Mouse (Mus musculus) lung, postnatal 25 days (tissue): ENCODE results near the gene Acer3.
A peak's percentile ranks its signal among the peaks of the same experiment; 100 is the strongest.

Experiments used
- DNase-seq: peaks from one replicate; pipeline ENCODE4 v3.0.0; 2022; ENCODE audit warnings: low spot score

The Acer3 gene

DNA sequence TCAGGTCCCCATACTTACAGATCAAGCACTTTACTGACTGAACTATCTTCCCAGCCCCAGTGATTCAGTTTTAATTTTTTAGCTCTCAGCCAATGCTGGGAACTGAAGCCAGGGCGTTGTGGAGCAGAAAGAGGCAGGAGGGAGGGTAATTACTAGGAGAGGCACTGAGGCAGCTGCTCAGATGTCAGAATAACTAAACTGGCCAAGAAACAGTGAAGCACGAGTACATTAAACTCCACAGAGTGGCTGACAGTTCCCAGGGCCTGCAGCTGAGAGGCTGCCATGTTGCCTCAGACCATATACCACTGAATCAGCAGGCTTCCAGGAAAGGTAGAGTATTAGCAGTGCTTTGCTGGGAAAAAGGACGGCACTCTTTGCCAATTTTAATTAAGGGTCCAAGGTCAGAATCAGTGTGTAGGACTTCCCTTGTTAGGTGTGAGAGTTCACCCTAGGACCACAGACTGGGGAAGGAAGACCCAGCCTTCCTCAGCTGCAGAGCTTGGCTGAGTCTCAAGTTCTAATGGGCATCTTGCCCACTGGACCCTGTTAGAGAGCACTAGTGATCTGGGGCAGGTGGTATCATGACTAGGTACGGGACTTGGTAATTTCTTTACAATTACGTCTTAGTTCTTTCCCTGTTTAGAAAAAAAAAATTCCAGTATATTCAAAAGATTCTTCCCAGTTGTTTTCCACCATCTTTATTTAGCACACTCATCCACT lies 11.8 kb upstream of the Acer3 start:
- DNase-seq, result no peak

DNA sequence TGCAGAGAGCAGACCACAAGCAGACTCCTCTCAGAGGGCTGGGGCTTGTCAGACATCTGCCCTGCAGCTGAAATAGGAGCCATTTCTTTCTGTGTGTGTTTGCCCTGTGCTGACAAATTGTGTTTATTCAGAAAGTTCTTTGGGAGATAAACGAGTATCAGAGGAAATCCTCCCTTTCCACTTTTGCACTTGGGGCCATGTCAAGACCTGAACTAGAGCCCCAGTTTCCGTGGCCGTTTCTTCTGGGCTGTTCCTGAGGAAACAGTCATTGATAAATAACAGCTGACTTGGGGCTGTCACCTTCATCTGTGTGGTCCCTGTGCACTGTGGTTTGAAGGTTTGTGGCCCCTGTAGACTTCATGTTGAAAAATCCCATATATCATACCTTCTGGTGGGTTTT lies 10.9 kb upstream of the Acer3 start:
- DNase-seq, result no peak

DNA sequence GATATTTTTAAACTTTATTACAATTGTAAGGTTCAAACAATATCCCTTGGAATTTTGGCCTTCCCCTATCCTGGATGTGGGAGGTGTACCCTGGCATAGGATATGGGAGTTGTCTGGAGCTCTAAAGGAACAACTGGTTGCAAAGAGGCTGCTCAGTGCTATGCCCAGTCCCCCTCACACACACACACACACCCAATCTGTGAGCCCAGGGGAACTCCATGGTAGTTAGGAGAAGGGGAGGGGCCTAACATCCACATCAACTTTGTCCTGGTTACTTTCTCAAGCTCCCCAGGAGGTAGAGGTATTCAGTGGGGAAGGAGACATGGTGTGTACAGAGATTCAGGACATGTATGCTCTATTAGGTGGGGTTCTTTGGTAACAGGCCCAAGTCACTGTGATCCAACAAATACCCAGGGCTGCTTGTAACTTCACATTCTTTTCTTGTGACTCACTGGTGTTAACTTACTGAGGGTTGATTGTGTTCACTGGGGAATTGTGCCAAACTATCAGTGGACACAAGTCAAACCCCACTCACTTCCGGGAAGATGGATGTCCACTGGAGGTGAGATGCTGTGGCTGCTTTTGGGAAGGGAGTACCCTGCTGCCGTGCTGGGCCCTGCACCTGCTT lies 9.5 kb upstream of the Acer3 start:
- peak; percentile 43 for DNase-seq

DNA sequence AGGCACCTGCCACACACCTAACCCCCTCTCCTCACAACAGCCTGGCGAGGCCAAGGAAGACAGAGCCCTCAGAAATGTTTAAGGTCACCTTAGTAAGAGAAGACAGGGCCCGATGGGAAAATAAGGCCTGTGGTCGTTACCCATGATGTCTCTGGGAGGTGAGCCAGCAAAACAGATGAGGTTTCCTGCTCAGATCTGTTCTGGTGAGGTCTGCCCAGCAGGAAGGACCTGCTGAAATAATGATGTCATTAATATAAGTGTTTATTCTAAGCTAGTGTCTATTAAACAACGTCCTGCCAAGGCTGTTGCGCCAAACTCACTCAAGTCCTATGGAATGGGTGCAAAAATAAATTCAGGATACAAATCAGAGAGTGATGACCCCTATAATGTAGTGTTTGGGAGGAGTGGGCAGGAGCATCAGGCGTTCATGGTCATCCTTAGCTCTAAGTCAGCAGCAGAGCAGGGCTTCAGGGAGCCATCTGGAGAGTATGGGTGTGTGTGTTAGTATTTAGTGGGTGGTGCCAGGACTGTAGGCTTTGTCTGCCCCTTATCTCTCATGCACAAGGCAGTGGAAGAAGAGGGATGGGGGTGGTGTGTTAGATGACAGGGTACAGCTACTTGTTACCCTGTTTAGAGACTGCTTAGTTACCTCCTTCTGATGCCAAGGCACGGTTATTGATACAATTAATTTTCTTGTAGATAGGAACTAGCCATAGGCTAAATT lies 8.8 kb upstream of the Acer3 start:
- DNase-seq, result no peak

DNA sequence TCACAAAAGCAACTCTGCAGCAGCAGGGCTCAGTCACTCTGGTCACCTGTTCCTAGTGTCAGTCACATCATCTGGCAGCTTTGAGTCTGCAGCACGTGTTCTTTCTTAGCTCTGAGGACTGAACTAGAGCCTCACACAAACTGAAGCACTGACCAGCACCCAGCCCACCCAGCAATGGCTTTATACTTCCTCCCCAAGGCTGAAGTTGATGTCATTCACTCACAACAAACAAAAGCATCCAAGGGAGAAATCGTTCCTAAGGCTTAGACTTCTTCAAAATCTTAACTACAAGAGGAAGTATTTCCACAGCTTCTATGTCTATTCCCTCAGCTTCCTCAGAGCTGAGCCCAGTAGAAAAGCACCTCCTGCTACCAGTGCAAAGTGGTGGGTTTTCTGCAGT lies 7.3 kb upstream of the Acer3 start:
- no peak for DNase-seq

DNA sequence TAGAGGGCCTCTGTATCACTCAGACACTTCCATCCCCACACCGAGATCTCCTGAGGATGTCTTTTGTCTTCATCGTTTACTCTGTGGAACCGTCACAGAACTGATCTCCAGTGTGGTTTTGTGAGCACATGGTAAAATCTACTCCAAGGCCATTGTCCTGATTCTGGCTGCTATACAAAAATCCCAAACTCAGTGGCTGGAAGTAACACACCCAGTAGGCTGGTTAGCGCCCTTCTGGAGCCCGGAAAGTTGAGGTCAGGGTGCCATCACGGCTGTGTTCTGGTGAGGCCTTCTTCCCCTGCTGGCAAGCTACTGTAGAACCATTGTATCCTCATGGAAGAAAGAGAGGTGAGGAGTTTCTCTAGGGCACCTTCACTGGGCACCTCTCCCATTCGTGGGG lies 5.0 kb upstream of the Acer3 start:
- no peak for DNase-seq

DNA sequence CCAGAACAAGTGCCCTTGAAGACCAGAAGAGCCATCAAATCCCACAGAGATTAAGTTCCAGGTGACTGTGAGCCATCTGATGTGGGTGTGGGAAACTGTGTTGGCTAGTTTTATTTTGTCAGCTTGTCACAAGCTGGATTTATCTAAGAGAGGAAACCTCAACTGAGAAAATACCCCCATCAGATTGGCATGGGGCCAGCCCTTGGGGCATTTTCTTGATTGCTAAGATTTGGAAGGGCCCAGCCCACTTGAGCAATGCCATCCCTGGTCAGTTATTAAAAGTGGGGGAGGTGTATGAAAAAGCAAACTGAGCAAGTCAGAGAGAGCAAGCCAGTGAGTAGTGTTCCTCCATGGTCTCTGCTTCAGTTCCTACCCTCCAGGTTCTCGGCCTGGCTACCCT lies 3.2 kb upstream of the Acer3 start:
- no peak for DNase-seq

DNA sequence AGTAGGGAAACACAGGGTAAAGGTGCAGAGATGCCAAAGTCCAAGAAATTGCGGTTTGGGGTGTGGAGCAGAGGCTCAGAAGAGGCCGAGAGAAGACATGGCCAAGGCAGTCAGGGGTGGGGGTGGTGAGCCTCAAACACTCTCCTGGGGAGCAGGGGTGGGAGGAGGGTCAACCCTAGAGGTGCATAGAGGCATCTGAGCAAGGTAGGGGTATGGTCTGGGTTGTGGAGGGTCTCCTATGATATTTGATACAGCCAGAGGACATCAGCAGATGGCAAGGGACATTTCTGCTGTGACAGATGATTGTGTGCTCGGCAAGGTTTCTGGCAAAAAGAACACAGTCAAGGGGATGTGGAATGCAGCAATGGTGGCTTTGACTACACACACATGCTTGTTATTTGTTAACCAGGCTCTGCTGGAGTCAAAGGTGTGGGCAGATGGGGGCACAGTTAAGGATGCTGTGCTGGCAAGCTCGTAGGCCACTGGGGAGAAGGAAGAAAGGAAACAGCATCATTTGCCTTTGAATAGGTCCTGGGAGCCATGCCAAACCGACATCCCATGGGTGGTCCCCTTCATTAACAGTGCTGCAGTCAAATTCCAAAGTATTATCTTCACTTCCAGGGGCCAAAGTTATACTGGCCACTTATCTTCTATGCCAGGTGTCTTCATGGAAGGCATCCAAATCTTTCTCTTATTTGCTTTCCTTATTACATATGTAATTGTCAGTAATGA lies 2.4 kb upstream of the Acer3 start:
- peak; percentile 42 for DNase-seq

DNA sequence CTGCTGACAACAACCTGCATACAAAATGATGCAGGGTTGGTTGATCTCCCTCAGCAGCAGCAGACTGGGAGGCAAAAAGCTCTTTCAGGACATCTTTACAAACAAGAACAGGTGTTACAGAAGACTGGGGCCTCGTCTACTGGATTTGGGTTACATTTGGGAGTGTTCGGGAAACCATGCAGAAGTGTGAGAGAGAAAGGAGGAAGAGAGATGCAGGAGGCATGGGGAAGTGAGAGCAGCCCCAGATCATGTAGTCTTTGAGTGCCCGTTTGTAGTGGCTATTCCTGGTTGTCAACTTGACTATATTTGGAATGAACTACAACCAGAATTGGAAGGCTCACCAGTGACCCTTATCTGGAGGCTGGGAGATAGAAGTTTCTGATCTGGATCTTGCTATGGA lies 1.4 kb upstream of the Acer3 start:
- DNase-seq, result no peak

DNA sequence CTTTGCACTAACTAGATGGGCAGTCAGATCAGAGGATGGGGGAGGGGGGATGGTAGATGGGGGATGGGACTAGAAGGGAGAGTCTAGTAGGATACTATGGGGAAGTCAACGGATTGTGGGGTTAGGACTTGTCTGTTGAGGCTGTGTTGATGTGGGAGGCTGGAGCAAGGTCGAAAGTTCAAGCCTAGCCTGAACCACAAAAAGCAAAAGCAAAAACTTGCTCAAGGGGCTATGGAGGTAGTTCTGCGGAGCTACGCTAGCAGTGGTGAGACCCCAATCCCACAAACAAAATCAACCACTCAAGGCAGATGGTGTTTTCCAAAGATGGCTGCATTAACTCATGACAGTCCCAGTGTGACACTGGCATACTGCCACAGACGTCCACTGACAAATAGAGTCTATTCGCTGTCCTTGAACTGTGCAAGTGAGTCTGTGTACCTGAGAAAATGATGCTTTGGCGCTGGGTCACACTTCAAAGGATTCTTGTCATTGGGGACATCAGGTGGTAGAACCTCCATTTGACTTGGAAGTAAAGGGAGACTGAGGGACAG lies 927 bp downstream of the Acer3 start:
- DNase-seq, result no peak

DNA sequence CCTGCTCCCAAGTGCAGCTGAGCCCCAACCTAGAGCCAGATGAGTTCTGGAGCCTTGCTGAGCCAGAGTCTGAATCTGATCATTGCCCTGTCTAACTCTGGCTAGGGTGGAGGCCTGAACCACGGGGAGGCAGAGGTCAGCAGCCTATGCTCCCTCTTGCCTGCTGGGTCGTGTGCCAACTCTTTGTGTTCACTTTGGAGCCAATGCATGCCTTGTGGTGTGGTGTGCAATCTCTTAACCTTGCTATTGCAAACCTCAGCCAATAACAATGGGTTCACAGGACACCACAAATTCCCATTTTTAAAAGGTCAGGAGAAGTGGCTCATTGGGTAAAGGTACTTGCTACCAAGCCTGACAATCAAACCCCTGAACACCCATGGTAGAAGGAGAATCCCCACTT lies 4.4 kb downstream of the Acer3 start:
- DNase-seq, result peak; percentile 51

DNA sequence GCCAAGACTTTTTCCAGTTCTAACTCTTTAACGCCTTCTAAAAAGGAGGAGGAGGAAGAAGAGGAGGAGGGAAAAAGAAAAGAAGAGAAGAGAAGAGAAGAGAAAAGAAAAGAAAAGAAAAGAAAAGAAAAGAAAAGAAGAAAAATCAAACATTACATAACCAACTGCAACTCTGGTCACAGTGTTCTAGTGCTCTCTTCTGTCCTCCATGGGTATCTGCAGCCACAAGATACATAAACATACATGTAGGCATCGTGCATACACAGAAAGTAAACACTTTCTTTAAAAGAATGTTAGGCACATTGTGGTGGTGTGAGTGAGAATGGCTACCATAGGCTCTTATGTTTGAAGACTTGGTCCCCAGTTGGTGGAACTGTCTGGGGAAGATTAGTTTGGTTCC lies 5.9 kb downstream of the Acer3 start:
- no peak for DNase-seq

DNA sequence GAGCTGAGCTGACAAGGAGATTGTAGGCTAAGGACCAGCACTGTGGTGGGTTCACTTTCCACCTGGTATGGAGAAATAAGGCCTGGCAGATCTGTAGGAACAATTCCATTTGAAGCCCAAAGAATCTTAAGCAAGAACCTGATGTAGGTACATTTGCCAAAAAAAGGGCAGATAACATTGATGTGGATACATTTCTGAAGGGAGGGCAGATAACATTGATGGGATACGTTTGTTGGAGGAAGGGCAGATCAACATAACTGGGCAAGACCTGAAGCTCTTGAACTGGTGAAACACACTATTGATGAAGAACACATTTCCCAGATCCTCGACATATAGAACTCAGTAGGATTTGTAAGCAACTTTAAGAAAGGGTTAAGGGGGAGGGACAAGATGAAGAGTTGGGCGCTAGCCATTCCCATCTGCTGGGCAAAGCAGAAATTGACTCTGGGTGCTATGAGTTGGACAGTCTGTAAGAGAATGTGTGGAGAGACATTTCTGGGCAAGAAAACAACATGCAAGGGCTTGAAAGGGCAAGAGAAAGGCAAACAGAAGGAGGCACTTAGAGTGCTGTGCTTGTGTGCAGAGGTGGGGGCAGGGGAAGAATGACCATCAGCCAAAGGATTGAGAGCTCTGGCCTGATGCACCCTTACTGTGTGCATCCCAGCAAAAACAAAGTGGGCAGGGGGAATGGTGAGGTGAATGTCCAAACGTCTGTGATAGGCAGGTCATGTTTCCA lies 8.7 kb downstream of the Acer3 start:
- DNase-seq, result peak; percentile 71

DNA sequence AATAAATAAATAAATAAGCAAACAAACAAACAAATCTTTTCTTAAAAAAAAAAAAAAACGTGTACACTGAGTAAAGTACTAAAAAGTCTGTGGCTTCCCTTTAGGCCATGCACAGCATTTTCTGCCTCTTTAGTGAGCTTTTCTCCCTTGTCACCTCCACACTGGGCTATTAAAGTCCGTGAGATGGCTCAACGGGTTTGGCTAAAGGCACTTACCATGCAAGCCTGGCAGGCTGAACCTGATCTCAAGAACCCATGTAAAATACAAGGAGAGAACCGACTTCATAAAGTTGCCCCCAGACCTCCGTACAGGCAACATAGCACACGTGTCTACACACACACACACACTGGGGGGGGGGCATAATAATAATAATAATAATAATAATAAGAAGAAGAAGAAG lies 10.7 kb downstream of the Acer3 start:
- DNase-seq, result no peak

DNA sequence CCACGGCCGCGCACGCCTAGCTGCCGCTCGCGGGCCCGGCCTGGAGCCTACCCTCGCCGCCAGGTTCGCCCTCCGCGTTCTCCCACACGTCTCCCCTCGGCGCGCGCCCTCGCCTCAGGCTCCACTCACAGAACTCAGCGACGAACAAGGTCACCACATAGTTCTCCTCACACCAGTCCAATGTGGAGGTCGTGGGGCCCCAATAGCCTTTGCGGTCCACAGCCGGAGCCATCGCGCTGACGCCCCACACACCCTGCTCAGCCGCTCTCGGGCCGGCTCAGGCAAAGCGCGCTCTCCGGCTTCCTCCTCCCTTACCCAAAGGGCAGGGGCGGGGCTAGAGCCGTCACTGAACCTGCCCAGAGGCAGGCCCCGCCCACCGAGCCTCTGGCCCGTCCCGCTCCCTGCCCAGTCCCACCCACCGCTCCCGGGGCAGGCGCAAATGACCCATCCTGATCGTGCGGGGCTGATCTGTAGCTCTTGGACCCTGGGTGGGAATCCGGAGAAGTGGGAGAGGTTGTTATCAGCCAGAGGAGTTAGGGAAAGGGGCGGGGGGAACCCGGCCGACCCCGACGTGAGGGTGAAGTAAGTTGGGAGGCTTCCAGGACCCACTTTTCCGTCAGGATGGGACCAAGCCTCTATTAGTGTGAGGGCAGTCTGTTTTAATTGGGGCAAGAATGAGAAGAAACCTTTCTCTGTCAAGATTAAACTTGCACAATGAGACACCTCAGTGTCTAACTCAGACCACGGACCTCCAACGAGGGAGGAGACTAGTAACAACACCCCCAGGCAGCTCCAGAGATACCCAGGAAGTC lies 11.6 kb downstream of the Acer3 start:
- DNase-seq, result peak; percentile 96

DNA sequence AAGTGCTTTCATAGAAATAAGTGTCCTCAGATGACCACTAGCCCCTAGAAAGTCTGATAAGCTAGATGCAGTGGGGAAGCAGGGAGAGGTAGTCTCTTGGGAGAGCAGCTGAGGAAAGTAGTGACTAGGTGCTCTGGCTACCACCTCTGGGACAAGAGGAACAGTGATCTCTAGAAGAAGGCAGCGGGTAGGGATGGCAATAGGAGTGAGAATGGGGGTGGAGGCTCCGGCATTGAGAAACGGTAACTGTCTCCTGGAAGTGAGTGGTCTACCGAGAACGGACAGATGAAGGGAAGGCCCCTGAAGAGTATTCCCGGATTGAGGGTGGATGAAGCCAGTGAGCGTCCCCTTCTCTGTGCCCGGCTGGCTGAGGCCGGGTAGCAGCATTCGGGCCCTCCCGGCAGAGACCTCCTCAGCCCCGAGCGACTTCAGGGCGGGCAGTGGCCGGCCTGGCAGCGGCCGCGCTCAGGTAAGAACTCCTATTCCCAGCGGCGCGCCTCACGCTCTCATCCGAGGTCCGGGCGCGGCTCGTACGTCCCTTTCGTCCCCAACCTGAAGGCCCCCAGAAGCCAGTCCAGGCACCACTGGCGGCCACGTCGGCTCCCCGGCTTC lies 12.3 kb downstream of the Acer3 start:
- DNase-seq, result no peak

DNA sequence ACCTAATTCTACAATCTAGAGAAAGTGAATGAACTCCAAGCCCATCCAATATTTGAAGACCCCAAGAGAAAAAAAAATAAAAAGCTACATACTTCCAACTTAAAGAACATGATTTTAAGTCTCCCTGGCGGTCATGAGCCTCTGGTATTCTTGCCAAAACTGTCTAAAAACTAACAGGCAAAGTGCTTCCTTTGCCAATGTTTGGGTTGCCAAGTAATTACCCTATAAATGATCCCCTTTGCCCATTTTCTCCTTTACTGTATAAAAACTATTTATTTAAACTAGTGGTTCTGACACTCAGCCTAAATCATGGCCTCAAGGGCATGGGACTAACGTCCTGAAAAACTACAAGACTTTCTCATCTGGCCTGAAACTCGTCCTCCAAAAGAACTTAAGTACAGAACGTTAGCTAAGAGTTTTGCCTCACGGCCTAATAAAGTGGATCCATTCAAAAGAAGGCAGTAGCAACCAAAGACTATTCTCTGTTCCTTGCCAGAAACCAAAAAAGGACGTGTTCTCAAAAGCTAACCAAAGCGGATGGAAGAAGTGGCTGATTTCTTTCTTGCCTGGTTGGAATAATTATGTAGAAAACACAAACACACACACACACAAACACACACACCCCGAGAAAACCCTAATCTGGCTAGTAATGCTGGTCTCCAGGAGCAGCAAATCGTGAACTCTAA lies 12.9 kb downstream of the Acer3 start:
- DNase-seq, result no peak

DNA sequence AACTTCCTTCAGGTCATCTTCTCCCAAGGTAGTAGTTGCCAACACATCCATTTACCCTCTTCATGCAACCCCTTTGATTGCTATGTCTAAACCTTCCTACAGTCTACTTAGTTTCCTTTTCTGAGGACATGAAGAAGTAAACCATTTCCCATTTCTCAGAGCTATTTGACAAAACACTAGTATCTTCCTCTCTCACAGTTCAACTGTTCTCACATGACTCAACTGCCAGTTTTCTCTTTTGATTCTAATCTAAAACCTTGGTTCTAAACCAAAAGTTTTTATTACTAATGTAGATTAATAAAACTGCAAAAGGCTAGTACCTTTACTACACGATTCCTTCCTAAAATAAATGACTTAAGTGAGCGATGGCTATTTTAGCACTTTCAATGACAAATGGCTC lies 13.6 kb downstream of the Acer3 start:
- DNase-seq, result no peak

DNA sequence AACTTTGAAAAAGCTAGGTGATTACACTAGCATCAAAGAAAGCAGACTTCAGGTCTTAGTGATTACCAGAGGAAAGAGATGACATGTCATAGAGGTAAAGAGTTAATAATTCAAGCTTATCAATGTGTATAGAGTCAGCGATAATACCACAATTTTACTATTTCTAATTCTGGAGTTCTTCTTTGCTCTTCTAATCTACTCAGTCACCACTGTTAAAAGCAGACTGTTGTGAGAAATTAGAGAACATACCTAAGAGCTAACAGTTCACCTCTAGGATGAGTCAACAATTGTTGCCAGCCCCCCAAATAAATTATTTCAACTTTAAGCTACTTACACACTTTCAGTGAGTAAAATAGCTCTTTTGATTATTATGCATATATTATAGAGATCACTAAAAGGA lies 28.1 kb downstream of the Acer3 start:
- no peak for DNase-seq

DNA sequence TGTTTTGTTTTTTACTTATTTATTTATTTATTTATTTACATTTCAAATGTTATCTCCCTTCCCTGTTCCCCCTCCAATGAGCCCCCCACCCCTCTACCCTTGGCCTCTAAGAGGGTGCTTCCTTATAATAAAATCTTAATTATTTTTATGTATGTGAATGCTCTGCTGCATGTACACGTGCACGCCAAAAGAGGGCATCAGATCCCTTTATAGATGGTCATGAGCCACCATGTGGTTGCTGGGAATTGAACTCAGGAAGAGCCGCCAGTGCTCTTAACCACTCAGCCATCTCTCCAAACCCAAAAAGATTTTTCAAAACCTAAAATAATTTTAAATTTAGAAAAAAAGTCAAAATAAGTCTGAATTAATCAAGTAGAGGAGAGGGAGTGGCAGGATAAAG lies 31.4 kb downstream of the Acer3 start:
- DNase-seq, result peak; percentile 46
